Mouse (Mus musculus): ENCODE data around the gene Eid3. TPM values are rescaled to one million over a fixed set of nuclear protein-coding genes. Genes with fewer than 3 reads are reported as not detected.

Eid3 gene
- polyA plus RNA-seq, 1 experiment from 2014 or later = 0.20 TPM

- H3K9me3 ChIP-seq = no peaks in the 10 kb centered on the region
- DNase-seq (ENCODE audit: low spot score) = peak; percentile 18
- H3K27ac ChIP-seq = no peak overlapping the region
- H3K27me3 ChIP-seq (ENCODE audit: insufficient read depth, poor library complexity, severe bottlenecking) = no peaks in the 10 kb centered on the region
- peak overlapping the region; percentile 30 for H3K4me3 ChIP-seq
- H3K36me3 ChIP-seq = peaks cover 44% of the 10 kb centered on the region
- H3K4me1 ChIP-seq (replicated peaks) = peaks cover 24% of the 10 kb centered on the region
- WGBS = 43% methylated on average over 16 of the region's 16 CpGs
These were observed 33.5 kb downstream of the Eid3 start for GRCm38 (mm10) chr10:82899810-82900421.

DNA sequence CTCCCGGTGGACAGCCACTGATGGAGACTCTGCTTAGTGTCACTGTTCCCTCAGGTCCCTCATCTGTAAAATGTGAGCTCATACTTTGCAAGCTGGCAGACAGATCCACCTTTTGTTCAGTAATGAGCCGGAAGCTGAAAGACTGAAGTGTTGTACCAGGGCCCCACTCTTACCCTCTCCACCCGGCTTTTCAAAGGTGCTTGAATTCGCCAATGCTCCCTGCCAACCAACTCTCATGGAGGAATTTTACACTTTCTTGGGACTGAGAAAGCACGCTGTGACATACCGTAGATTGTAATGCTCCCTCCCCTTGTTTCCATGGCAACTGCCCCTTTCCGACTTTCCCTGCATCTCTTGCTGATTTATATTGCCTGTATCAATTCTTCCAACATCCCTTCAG is 34.1 kb downstream of the Eid3 start:
- H3K27me3 ChIP-seq (ENCODE audit: insufficient read depth, poor library complexity, severe bottlenecking) = no peaks in the 10 kb centered on the region
- 21% methylated on average over 7 of the region's 7 CpGs for WGBS
- H3K36me3 ChIP-seq = peaks cover 38% of the 10 kb centered on the region
- peak; percentile 14 for DNase-seq (ENCODE audit: low spot score)
- H3K27ac ChIP-seq = no peak overlapping the region
- no peaks in the 10 kb centered on the region for H3K9me3 ChIP-seq
- H3K4me1 ChIP-seq (replicated peaks) = peaks cover 26% of the 10 kb centered on the region
- H3K4me3 ChIP-seq = peak overlapping the region; percentile 30; the same call in 1 of the 2 replicates

GRCm38 (mm10) chr10:82901436-82901835 is 35.0 kb downstream of the Eid3 start:
- H3K27ac ChIP-seq = no peak overlapping the region
- peak; percentile 87 for DNase-seq (ENCODE audit: low spot score)
- WGBS = 7% methylated on average over 7 of the region's 7 CpGs
- no peak overlapping the region for H3K4me3 ChIP-seq
- H3K36me3 ChIP-seq = peaks cover 29% of the 10 kb centered on the region
- H3K27me3 ChIP-seq (ENCODE audit: insufficient read depth, poor library complexity, severe bottlenecking) = no peaks in the 10 kb centered on the region
- H3K9me3 ChIP-seq = no peaks in the 10 kb centered on the region
- peaks cover 26% of the 10 kb centered on the region for H3K4me1 ChIP-seq (replicated peaks)

DNA sequence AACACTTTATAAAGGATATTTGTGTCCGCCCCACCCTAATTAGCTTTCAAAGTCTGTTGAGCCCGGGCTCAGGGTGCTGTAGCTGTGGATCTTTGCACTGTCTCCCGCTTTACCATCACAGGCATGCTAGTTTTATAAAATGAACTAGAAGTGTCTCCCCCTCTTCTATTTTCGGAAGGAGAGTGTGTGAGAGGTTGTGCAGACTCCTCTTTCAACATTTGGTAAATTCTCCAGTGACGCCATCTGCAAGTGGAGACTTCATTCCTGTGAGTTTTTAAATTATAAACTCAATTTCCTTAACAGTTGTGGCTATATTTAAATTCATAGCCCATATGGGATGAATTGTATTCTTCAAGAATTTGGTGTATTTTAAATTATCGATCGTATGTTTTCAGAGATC is 42.1 kb downstream of the Eid3 start:
- Histone ChIP-seq H3K27me3 (ENCODE audit: insufficient read depth, poor library complexity, severe bottlenecking) (no peaks in the 10 kb centered on the region), H3K36me3 (no peaks in the 10 kb centered on the region), H3K4me3 (no peak overlapping the region), H3K27ac (no peak overlapping the region), H3K4me1 (replicated peaks) (peaks cover 10% of the 10 kb centered on the region; the same call in 1 of the 2 replicates), H3K9me3 (no peaks in the 10 kb centered on the region)
- 89% methylated on average over 7 of the region's 7 CpGs for WGBS
- no peak for DNase-seq (ENCODE audit: low spot score)

DNA sequence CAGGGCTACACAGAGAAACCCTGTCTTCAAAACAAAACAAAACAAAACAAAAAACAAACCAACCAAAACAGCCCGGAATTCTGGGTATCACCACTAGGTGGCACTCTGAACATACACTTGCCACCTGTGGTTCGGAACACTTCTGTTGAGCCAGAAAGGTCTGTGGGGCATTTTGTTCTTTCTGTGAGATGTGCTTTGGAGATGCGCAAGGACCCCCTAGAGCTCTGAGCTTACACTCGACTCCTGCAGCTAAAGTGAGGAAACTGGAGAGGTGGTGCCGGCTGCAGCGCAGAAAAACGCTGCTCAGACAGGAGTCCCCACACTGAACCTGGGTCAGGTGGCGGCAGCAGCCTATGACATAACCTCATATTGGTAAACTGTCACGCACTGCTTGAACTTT is 43.0 kb downstream of the Eid3 start:
- WGBS = 14% methylated on average over 9 of the region's 9 CpGs
- H3K4me3 ChIP-seq = no peak overlapping the region

GRCm38 (mm10) chr10:82910198-82910597 is 43.8 kb downstream of the Eid3 start:
- Histone ChIP-seq H3K4me1 (replicated peaks) (peaks cover 7% of the 10 kb centered on the region; the same call in 1 of the 2 replicates), H3K36me3 (no peaks in the 10 kb centered on the region), H3K9me3 (no peaks in the 10 kb centered on the region), H3K4me3 (no peak overlapping the region), H3K27ac (no peak overlapping the region), H3K27me3 (ENCODE audit: insufficient read depth, poor library complexity, severe bottlenecking) (no peaks in the 10 kb centered on the region)
- 77% methylated on average over 3 of the region's 3 CpGs for WGBS
- DNase-seq (ENCODE audit: low spot score) = no peak

More for the DNA sequence above, 43.0 kb downstream of the Eid3 start:
- DNase-seq (ENCODE audit: low spot score) = peak; percentile 62
- Histone ChIP-seq H3K27me3 (ENCODE audit: insufficient read depth, poor library complexity, severe bottlenecking) (no peaks in the 10 kb centered on the region), H3K9me3 (no peaks in the 10 kb centered on the region), H3K27ac (no peak overlapping the region), H3K4me1 (replicated peaks) (peaks cover 10% of the 10 kb centered on the region; the same call in 1 of the 2 replicates), H3K36me3 (no peaks in the 10 kb centered on the region)

DNA sequence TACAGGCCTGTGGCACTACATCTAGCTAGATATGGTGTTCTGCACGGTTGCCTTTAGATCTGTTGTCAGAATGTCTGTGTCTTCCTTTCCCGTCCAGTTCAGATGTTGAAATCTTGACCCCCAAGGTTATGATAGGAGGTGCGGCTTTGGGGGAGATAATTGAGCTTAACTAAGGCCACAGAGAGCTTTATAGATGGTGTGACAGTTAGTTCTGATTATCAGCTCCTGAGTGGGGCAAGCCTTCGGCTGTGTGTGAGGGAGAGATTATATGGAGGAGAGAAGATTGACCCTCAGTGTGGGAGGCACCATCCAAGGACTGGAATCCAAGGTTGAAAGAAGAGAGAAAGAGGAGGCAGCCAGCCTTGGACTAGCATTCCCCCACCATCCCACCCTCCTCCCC is 46.8 kb downstream of the Eid3 start:
- WGBS = 86% methylated on average over 4 of the region's 4 CpGs

GRCm38 (mm10) chr10:82913772-82914171 is 47.3 kb downstream of the Eid3 start:
- H3K4me3 ChIP-seq = no peak overlapping the region
- H3K4me1 ChIP-seq (replicated peaks) = peaks cover 7% of the 10 kb centered on the region; the same call in 1 of the 2 replicates
- no peaks in the 10 kb centered on the region for H3K27me3 ChIP-seq (ENCODE audit: insufficient read depth, poor library complexity, severe bottlenecking)
- WGBS = 85% methylated on average over 6 of the region's 6 CpGs
- H3K27ac ChIP-seq = no peak overlapping the region
- DNase-seq (ENCODE audit: low spot score) = no peak
- no peaks in the 10 kb centered on the region for H3K9me3 ChIP-seq
- H3K36me3 ChIP-seq = no peaks in the 10 kb centered on the region

More for the DNA sequence above, 46.8 kb downstream of the Eid3 start:
- no peak overlapping the region for H3K27ac ChIP-seq
- no peak overlapping the region for H3K4me3 ChIP-seq
- peaks cover 7% of the 10 kb centered on the region; the same call in 1 of the 2 replicates for H3K4me1 ChIP-seq (replicated peaks)
- H3K27me3 ChIP-seq (ENCODE audit: insufficient read depth, poor library complexity, severe bottlenecking) = no peaks in the 10 kb centered on the region
- H3K36me3 ChIP-seq = no peaks in the 10 kb centered on the region
- H3K9me3 ChIP-seq = no peaks in the 10 kb centered on the region
- no peak for DNase-seq (ENCODE audit: low spot score)

Other genes with a start within 250 kb of the Eid3 start
- 36.1 and 37.4 TPM in 2 replicates for gene 1190007I07Rik, start 243.4 kb upstream of the Eid3 start, polyA plus RNA-seq (2016; fragmentation: Nextera tagmentation; extraction: Ambion mirVana)
- 264 and 265 TPM in 2 replicates for gene Tdg, start 236.8 kb upstream of the Eid3 start, polyA plus RNA-seq (2016; fragmentation: Nextera tagmentation; extraction: Ambion mirVana)
- 1.1 and 1.9 TPM in 2 replicates for gene Glt8d2, start 176.0 kb upstream of the Eid3 start, polyA plus RNA-seq (2016; fragmentation: Nextera tagmentation; extraction: Ambion mirVana)
- 26.4 and 27.1 TPM in 2 replicates for gene Hcfc2, start 170.5 kb upstream of the Eid3 start, polyA plus RNA-seq (2016; fragmentation: Nextera tagmentation; extraction: Ambion mirVana)
- gene Nfyb, start 102.5 kb upstream of the Eid3 start, polyA plus RNA-seq (2016; fragmentation: Nextera tagmentation; extraction: Ambion mirVana) = 42.5 and 56.2 TPM in 2 replicates
- gene Txnrd1, start 32.7 kb upstream of the Eid3 start, polyA plus RNA-seq (2016; fragmentation: Nextera tagmentation; extraction: Ambion mirVana) = 164 and 172 TPM in 2 replicates
- gene Chst11, start 118.9 kb downstream of the Eid3 start, polyA plus RNA-seq (2016; fragmentation: Nextera tagmentation; extraction: Ambion mirVana) = 1.1 and 1.4 TPM in 2 replicates